17 mouse cellular contexts compared by ENCODE assay signal in genomic region chr5:127806850-127807249, GRCm38 (mm10).
DNase-seq lines count a peak whose midpoint lies in the region; ATAC-seq and TF ChIP-seq lines count a peak whose summit lies in the region.
"Had no signal": no experiment of that assay in that cellular context is flagged by ENCODE, and none has a peak within 500 bp of the region (broad histone marks: within the 10 kb centered on the region; RNA-seq: fewer than 3 reads in every experiment).

No protein-coding gene starts in this region.

- H3K9ac ChIP-seq in forebrain, postnatal 0 days, result no peak overlapping the region
- H3K9ac ChIP-seq: embryonic facial prominence, embryonic 12.5 days; forebrain, embryonic 13.5 days; forebrain, embryonic 15.5 days had no signal

- TF ChIP-seq CTCF in forebrain, postnatal 0 days (IDR thresholded peaks at IDR 0.05; ENCODE audit: low read depth), result no peak

- H3K36me3 ChIP-seq in forebrain, postnatal 0 days (ENCODE audit: insufficient read depth), result no peaks in the 10 kb centered on the region
- H3K36me3 ChIP-seq: embryonic facial prominence, embryonic 10.5 days; embryonic facial prominence, embryonic 12.5 days; forebrain, embryonic 15.5 days had no signal

- H3K27ac ChIP-seq in forebrain, postnatal 0 days (ENCODE audit: low read depth, low read length), result no peak overlapping the region
- H3K27ac ChIP-seq: embryonic facial prominence, embryonic 10.5 days; embryonic facial prominence, embryonic 12.5 days; forebrain, embryonic 13.5 days; forebrain, embryonic 15.5 days had no signal

- no peaks in the 10 kb centered on the region for H3K27me3 ChIP-seq in forebrain, postnatal 0 days (ENCODE audit: insufficient read depth, low read length)
- H3K27me3 ChIP-seq: embryonic facial prominence, embryonic 12.5 days; forebrain, embryonic 13.5 days; forebrain, embryonic 15.5 days had no signal

- no peak overlapping the region for H3K4me3 ChIP-seq in forebrain, postnatal 0 days (ENCODE audit: low read depth, low read length)
- H3K4me3 ChIP-seq: embryonic facial prominence, embryonic 10.5 days; embryonic facial prominence, embryonic 12.5 days; forebrain, embryonic 13.5 days; forebrain, embryonic 15.5 days had no signal

- no peak for ATAC-seq in forebrain, postnatal 0 days
- ATAC-seq: forebrain, embryonic 13.5 days; forebrain, embryonic 15.5 days had no signal

- DNase-seq in frontal cortex, adult 2 months (ENCODE audit: extremely low spot score in 1 of 2, low spot score in 1 of 2), result peak; percentile 28 to 53
- DNase-seq in frontal cortex, postnatal 10 days (ENCODE audit: low spot score in 2 of 2), result no peak
- peak; percentile 12 for DNase-seq in right cerebral cortex, adult 18-20 months
- DNase-seq in right cerebral cortex, postnatal 14 days, result no peak
- no peak for DNase-seq in forebrain, postnatal 0 days
- DNase-seq: adrenal gland, adult 2 months; adrenal gland, postnatal 10 days; adrenal gland, postnatal 25 days; cerebellum, adult 11-12 months; cerebellum, adult 2 months; cerebellum, adult 9-10 months; cerebellum, postnatal 10 days; cerebellum, postnatal 25 days had no signal

- no peaks in the 10 kb centered on the region for H3K9me3 ChIP-seq in forebrain, postnatal 0 days (ENCODE audit: low read length)
- H3K9me3 ChIP-seq: embryonic facial prominence, embryonic 10.5 days; embryonic facial prominence, embryonic 12.5 days; forebrain, embryonic 13.5 days; forebrain, embryonic 15.5 days had no signal

- no peaks in the 10 kb centered on the region for H3K4me1 ChIP-seq in forebrain, postnatal 0 days (ENCODE audit: insufficient read depth)
- H3K4me1 ChIP-seq: embryonic facial prominence, embryonic 10.5 days; embryonic facial prominence, embryonic 12.5 days; forebrain, embryonic 13.5 days; forebrain, embryonic 15.5 days had no signal

- WGBS in forebrain, postnatal 0 days, result 85% methylated on average over 12 of the region's 12 CpGs

- no peak overlapping the region for H3K4me2 ChIP-seq in forebrain, postnatal 0 days (ENCODE audit: low read depth)
- H3K4me2 ChIP-seq: embryonic facial prominence, embryonic 12.5 days; forebrain, embryonic 13.5 days; forebrain, embryonic 15.5 days had no signal

Comparison
In these comparisons a context has a peak if more than half of its experiments do, and no peak if none do; other contexts are left out.
1. DNase-seq: peak in frontal cortex, adult 2 months (2 of 2) and right cerebral cortex, adult 18-20 months (single experiment); none in frontal cortex, postnatal 10 days (0 of 2), right cerebral cortex, postnatal 14 days (single experiment) and forebrain, postnatal 0 days (single experiment).